Mouse (Mus musculus): ENCODE measurements around the gene Pacsin2. TPM values are rescaled to one million over a fixed set of nuclear protein-coding genes. Genes with fewer than 3 reads are reported as not detected.

Gene Pacsin2
- polyA plus RNA-seq, 1 experiment from 2014 or later, result 43.6 TPM

Other genes with a start within 250 kb of the Pacsin2 start
- gene A4galt, start 212.8 kb downstream of the Pacsin2 start, polyA plus RNA-seq (2016; fragmentation: Nextera tagmentation; extraction: Ambion mirVana), result 2.4 and 2.9 TPM in 2 replicates
- gene Arfgap3, start 114.4 kb downstream of the Pacsin2 start, polyA plus RNA-seq (2016; fragmentation: Nextera tagmentation; extraction: Ambion mirVana), result 38.8 and 40.0 TPM in 2 replicates
- gene Ttll1, start 46.3 kb upstream of the Pacsin2 start, polyA plus RNA-seq (2016; fragmentation: Nextera tagmentation; extraction: Ambion mirVana), result 63.2 and 65.9 TPM in 2 replicates
- gene Bik, start 62.3 kb upstream of the Pacsin2 start, polyA plus RNA-seq (2016; fragmentation: Nextera tagmentation; extraction: Ambion mirVana), result 1.9 TPM in 2 replicates
- 13.5 and 22.0 TPM in 2 replicates for gene Tspo, start 99.0 kb upstream of the Pacsin2 start, polyA plus RNA-seq (2016; fragmentation: Nextera tagmentation; extraction: Ambion mirVana)
- 40.6 and 45.3 TPM in 2 replicates for gene Mcat, start 99.2 kb upstream of the Pacsin2 start, polyA plus RNA-seq (2016; fragmentation: Nextera tagmentation; extraction: Ambion mirVana)
- 47.1 and 48.9 TPM in 2 replicates for gene Ttll12, start 130.6 kb upstream of the Pacsin2 start, polyA plus RNA-seq (2016; fragmentation: Nextera tagmentation; extraction: Ambion mirVana)